Mouse (Mus musculus) heart, postnatal 25 days (tissue): Measurements from ENCODE around the gene Olfr844. TPM values are rescaled to one million over a fixed set of nuclear protein-coding genes. Genes with fewer than 3 reads are reported as not detected.

Experiments used
- DNase-seq: peaks from one replicate; pipeline ENCODE4 v3.0.0; 2022; ENCODE audit warnings: low spot score
- intact Hi-C: fragments of 180-260 bp; cut with DNase I; formaldehyde crosslinking; loops from one replicate; pipeline ENCODE4 v1.15.1; 2025
- total RNA-seq, 2 experiments: library from RNA; stranded (reverse); gene quantifications; 2 replicates each; pipeline ENCODE4 v1.2.3; 2021

Gene Olfr844
- not detected for total RNA-seq

GRCm38 (mm10) chr9:19316047-19316446 lies at the start of gene Olfr844:
Olfr844 (plus strand) TSS chr9:19316347.
- no peak for DNase-seq
- intact Hi-C loops, result no loop called here

- intact Hi-C loops, result no loop called here
- no peak for DNase-seq
Observed at GRCm38 (mm10) chr9:19336157-19336556, 20.0 kb downstream of the Olfr844 start, which contains the start of gene Olfr845. Olfr845 (plus strand) TSS chr9:19336457.

GRCm38 (mm10) chr9:19363905-19364304 lies 47.8 kb downstream of the Olfr844 start, which contains the start of gene Olfr846:
Olfr846 (minus strand) TSS chr9:19364005.
- intact Hi-C loops, result no loop called here
- no peak for DNase-seq

Other genes with a start within 250 kb of the Olfr844 start
- not detected for gene Olfr836, start 196.0 kb upstream of the Olfr844 start, total RNA-seq
- not detected for gene Olfr837, start 180.0 kb upstream of the Olfr844 start, total RNA-seq
- gene Olfr839-ps1, start 139.0 kb upstream of the Olfr844 start, total RNA-seq, result not detected
- not detected for gene Olfr843, start 64.4 kb upstream of the Olfr844 start, total RNA-seq
- gene Olfr845, start 20.1 kb downstream of the Olfr844 start, total RNA-seq, result not detected
- gene Olfr846, start 47.7 kb downstream of the Olfr844 start, total RNA-seq, result not detected
- not detected for gene Olfr847, start 62.3 kb downstream of the Olfr844 start, total RNA-seq
- not detected for gene Olfr849, start 123.9 kb downstream of the Olfr844 start, total RNA-seq
- not detected for gene Olfr850, start 161.9 kb downstream of the Olfr844 start, total RNA-seq
- gene Olfr851, start 176.9 kb downstream of the Olfr844 start, total RNA-seq, result not detected
- gene Olfr853, start 224.7 kb downstream of the Olfr844 start, total RNA-seq, result not detected